Mouse (Mus musculus) heart, adult 2 months (tissue): ENCODE data around the gene Pcdh20. TPM values are rescaled to one million over a fixed set of nuclear protein-coding genes. Genes with fewer than 3 reads are reported as not detected.

ENCODE experiments used
- DNase-seq, 2 experiments: peaks; one replicate each; pipeline ENCODE4 v3.0.0; 2021
- H3K27ac ChIP-seq: fragments of 200-600 bp; 2 replicates; pipeline ENCODE4 v1.8.1; 2022
- H3K27me3 ChIP-seq: fragments of 200-500 bp; 2 replicates; pipeline ENCODE4 v1.6.1; 2012; ENCODE audit warnings: mild to moderate bottlenecking, low read length, inconsistent platforms, mixed read lengths; ENCODE audit not compliant: control insufficient read depth, insufficient read depth
- H3K36me3 ChIP-seq: fragments of 200-500 bp; 2 replicates; pipeline ENCODE4 v1.6.1; 2012; ENCODE audit warnings: low read length, inconsistent platforms; ENCODE audit not compliant: control insufficient read depth, insufficient read depth
- H3K4me1 ChIP-seq: fragments of 200-500 bp; 2 replicates; pipeline ENCODE4 v1.6.1; 2011; ENCODE audit warnings: low read length; ENCODE audit not compliant: control insufficient read depth, insufficient read depth
- H3K4me3 ChIP-seq: fragments of 200-600 bp; 2 replicates; pipeline ENCODE4 v1.8.1; 2022
- H3K79me2 ChIP-seq: fragments of 200-500 bp; replicated peaks from 2 replicates; pipeline ENCODE4 v1.6.1; 2012; ENCODE audit warnings: mild to moderate bottlenecking, inconsistent platforms, low read length, moderate library complexity, mixed read lengths; ENCODE audit not compliant: control insufficient read depth, insufficient read depth
- H3K9ac ChIP-seq: fragments of 200-500 bp; 2 replicates; pipeline ENCODE4 v1.6.1; 2012; ENCODE audit warnings: low read depth, mild to moderate bottlenecking, control low read depth, inconsistent platforms, low read length, mixed read lengths
- CTCF ChIP-seq: fragments of 200-600 bp; IDR thresholded peaks from 2 replicates; pipeline ENCODE4 v1.8.1; 2022; ENCODE audit warnings: antibody characterized with exemption, mild to moderate bottlenecking, moderate library complexity
- EP300 ChIP-seq: fragments of 200-500 bp; IDR thresholded peaks from 2 replicates; pipeline ENCODE4 v1.6.1; 2011; ENCODE audit warnings: low read depth, low read length, control low read depth; ENCODE audit not compliant: insufficient read depth
- POLR2A ChIP-seq: fragments of 200-500 bp; IDR thresholded peaks from 2 replicates; pipeline ENCODE4 v1.6.1; 2011; ENCODE audit warnings: mild to moderate bottlenecking, low read depth, low read length, control low read depth; ENCODE audit not compliant: insufficient read depth
- WGBS: fragments of 180-500 bp; shearing (Covaris S2); methylation state at CpG from one replicate; pipeline ENCODE4 v1.1.7; 2018; 5-methylcytosine and 5-hydroxymethylcytosine counted together
- intact Hi-C: fragments of 180-260 bp; cut with DNase I; formaldehyde crosslinking; loops from one replicate; pipeline ENCODE4 v1.15.1; 2025
- polyA plus RNA-seq: library from polyadenylated mRNA; depleted of rRNA; stranded (reverse); fragments of >200 nt; gene quantifications from 2 replicates; pipeline ENCODE4 v1.2.3, GENCODE M21; 2012
- total RNA-seq, 2 experiments: library from RNA; stranded (reverse); gene quantifications; 2 replicates each; pipeline ENCODE4 v1.2.3; 2021

Gene Pcdh20
- total and polyA plus RNA-seq, 3 experiments = 0.14 to 0.44 (median 0.30) TPM

- WGBS = 77% methylated on average over 2 of the region's 2 CpGs
- no peaks in the 10 kb centered on the region for H3K79me2 ChIP-seq
- intact Hi-C loops = no loop called here
- no peaks in the 10 kb centered on the region for H3K4me1 ChIP-seq
- no peak overlapping the region for H3K9ac ChIP-seq
- no peaks in the 10 kb centered on the region for H3K36me3 ChIP-seq
- no peaks in the 10 kb centered on the region for H3K27me3 ChIP-seq
- no peak for TF ChIP-seq POLR2A
- DNase-seq = no peak
- H3K4me3 ChIP-seq = no peak overlapping the region
- no peak overlapping the region for H3K27ac ChIP-seq
Observed at GRCm38 (mm10) chr14:88463357-88463756, 7.8 kb downstream of the Pcdh20 start.

DNA sequence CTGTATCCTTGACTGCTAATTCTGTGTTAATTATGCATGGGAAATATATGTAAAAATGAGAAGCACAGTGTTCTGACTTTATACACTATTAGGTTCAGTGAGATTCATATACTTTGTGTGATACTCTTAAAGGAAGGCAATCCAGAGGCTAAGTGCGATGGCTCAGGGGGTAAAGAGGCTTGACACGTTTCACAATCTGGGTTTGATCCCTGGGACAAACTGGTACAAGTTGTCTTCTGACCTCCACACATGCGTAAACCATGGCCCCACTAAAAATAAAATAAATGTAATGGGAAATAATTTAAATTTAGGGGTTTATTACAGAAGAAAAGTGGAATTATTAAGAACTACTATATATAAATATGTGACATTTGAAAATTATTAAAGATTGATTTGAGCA is 8.3 kb downstream of the Pcdh20 start:
- H3K4me1 ChIP-seq = no peaks in the 10 kb centered on the region
- DNase-seq = no peak
- TF ChIP-seq CTCF (no peak), POLR2A (no peak), EP300 (no peak)
- H3K27me3 ChIP-seq = no peaks in the 10 kb centered on the region
- no peak overlapping the region for H3K4me3 ChIP-seq
- intact Hi-C loops = no loop called here
- H3K36me3 ChIP-seq = no peaks in the 10 kb centered on the region
- 80% methylated on average over 3 of the region's 3 CpGs for WGBS
- H3K79me2 ChIP-seq = no peaks in the 10 kb centered on the region
- H3K9ac ChIP-seq = no peak overlapping the region
- H3K27ac ChIP-seq = no peak overlapping the region

DNA sequence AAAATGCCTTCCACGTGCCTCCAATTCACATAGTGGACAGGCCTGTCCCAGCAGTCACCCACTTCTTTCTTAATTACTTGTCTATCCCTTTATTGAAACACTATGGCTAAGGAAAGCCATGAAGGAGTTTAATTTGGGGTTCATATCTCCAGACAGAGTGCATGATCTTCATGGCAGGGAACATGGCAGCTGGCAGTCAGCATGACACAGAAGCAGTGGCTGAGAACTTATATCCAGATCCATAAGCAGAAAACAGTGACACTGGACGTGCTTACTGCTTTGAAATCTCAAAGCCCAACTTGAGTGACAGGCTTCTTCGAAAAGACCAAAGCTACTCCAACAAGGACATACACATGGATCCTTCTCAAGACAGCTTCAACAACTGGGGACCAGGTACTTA is 10.5 kb downstream of the Pcdh20 start:
- DNase-seq = no peak
- 58% methylated on average over 3 of the region's 3 CpGs for WGBS
- Histone ChIP-seq H3K9ac (no peak overlapping the region), H3K4me1 (no peaks in the 10 kb centered on the region), H3K36me3 (no peaks in the 10 kb centered on the region), H3K27ac (no peak overlapping the region), H3K79me2 (no peaks in the 10 kb centered on the region), H3K4me3 (no peak overlapping the region), H3K27me3 (no peaks in the 10 kb centered on the region)
- TF ChIP-seq POLR2A = no peak
- TF ChIP-seq EP300 = no peak
- no peak for TF ChIP-seq CTCF
- intact Hi-C loops = no loop called here

DNA sequence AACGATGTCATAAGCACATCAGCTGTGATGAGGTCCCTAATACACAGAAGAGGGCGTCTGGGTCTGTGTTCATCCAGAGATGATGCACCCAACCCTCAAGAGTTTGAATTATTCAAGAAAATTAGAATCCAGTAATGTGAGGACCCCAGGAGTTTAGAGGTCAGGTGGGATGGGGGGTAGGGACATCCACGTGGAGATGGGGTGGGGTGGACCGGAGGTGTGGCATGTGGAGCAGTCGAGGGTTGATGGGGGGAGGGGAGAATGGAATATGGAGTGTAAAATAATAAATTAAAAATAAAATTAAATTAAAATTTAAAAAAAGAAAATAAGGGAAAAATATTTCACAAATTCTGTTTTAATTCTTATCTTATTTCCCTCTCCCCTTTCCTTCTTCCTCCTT is 27.9 kb downstream of the Pcdh20 start:
- H3K27me3 ChIP-seq = no peaks in the 10 kb centered on the region
- WGBS = 65% methylated on average over 5 of the region's 5 CpGs
- no peak overlapping the region for H3K9ac ChIP-seq
- no peak overlapping the region for H3K4me3 ChIP-seq
- no peaks in the 10 kb centered on the region for H3K4me1 ChIP-seq
- TF ChIP-seq CTCF (no peak), POLR2A (no peak), EP300 (no peak)
- no peak overlapping the region for H3K27ac ChIP-seq
- no peak for DNase-seq
- intact Hi-C loops = no loop called here
- no peaks in the 10 kb centered on the region for H3K79me2 ChIP-seq
- H3K36me3 ChIP-seq = no peaks in the 10 kb centered on the region

DNA sequence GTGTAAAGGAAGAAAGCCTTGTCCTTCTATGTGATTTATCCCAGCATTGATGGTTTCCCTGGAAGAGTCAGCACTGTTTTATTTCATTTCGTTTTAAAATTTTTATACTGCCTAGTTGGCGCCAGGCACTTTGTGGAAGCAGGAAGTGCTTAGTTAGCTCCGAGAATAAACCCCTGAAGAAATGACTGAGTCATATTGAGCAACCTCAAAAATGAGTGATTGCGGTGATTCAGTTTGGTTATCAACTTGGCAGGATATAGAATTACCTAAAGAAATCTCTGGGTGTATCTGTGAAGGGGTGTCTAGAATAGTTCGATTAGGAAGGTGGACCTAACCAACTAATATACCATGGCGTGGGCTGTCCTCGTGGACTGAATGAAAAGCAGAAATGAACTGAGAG is 41.8 kb downstream of the Pcdh20 start:
- 77% methylated on average over 7 of the region's 7 CpGs for WGBS
- TF ChIP-seq POLR2A (no peak), EP300 (no peak), CTCF (no peak)
- H3K79me2 ChIP-seq = no peaks in the 10 kb centered on the region
- no peak overlapping the region for H3K9ac ChIP-seq
- intact Hi-C loops = no loop called here
- H3K4me3 ChIP-seq = no peak overlapping the region
- no peaks in the 10 kb centered on the region for H3K36me3 ChIP-seq
- H3K27me3 ChIP-seq = no peaks in the 10 kb centered on the region
- no peaks in the 10 kb centered on the region for H3K4me1 ChIP-seq
- no peak for DNase-seq
- H3K27ac ChIP-seq = no peak overlapping the region

GRCm38 (mm10) chr14:88427370-88427769 is 43.8 kb downstream of the Pcdh20 start:
- Histone ChIP-seq H3K9ac (no peak overlapping the region), H3K27me3 (no peaks in the 10 kb centered on the region), H3K36me3 (no peaks in the 10 kb centered on the region), H3K4me3 (no peak overlapping the region), H3K27ac (no peak overlapping the region), H3K79me2 (no peaks in the 10 kb centered on the region), H3K4me1 (no peaks in the 10 kb centered on the region)
- DNase-seq = no peak
- TF ChIP-seq EP300 (no peak), CTCF (no peak), POLR2A (no peak)
- 80% methylated on average over 1 of the region's 1 CpGs for WGBS
- intact Hi-C loops = no loop called here
